Mouse (Mus musculus): ENCODE results near the gene Sox11.

Sox11 gene

GRCm38 (mm10) chr12:27341871-27342690 is at the start of gene Sox11:
Sox11 (minus strand) TSS chr12:27342574.
- DNase-seq, result peak; percentile 69

GRCm38 (mm10) chr12:27391652-27392305 is 49.4 kb upstream of the Sox11 start:
- DNase-seq, result no peak

- no peak for DNase-seq
Observed at GRCm38 (mm10) chr12:27390439-27390838, 48.1 kb upstream of the Sox11 start.

GRCm38 (mm10) chr12:27389429-27389828 is 47.1 kb upstream of the Sox11 start:
- DNase-seq, result no peak

GRCm38 (mm10) chr12:27372505-27372904 is 30.1 kb upstream of the Sox11 start:
- DNase-seq, result no peak

- no peak for DNase-seq
Observed at GRCm38 (mm10) chr12:27370756-27371155, 28.4 kb upstream of the Sox11 start.

- no peak for DNase-seq
Observed at GRCm38 (mm10) chr12:27367476-27367875, 25.1 kb upstream of the Sox11 start.

- DNase-seq, result no peak
Observed at GRCm38 (mm10) chr12:27363840-27364640, 21.7 kb upstream of the Sox11 start.

- peak; percentile 78 for DNase-seq
Observed at GRCm38 (mm10) chr12:27357076-27357637, 14.8 kb upstream of the Sox11 start.

GRCm38 (mm10) chr12:27356571-27356970 is 14.2 kb upstream of the Sox11 start:
- no peak for DNase-seq

GRCm38 (mm10) chr12:27343606-27344410 is 1.4 kb upstream of the Sox11 start:
- no peak for DNase-seq

GRCm38 (mm10) chr12:27342691-27343605 is 574 bp upstream of the Sox11 start:
- peak; percentile 95 for DNase-seq

- DNase-seq, result peak; percentile 55
Observed at GRCm38 (mm10) chr12:27341130-27341870, 1.1 kb downstream of the Sox11 start.

GRCm38 (mm10) chr12:27340451-27341035 is 1.8 kb downstream of the Sox11 start:
- peak; percentile 22 for DNase-seq

- DNase-seq, result peak; percentile 65
Observed at GRCm38 (mm10) chr12:27339171-27339751, 3.1 kb downstream of the Sox11 start.

GRCm38 (mm10) chr12:27338721-27339170 is 3.6 kb downstream of the Sox11 start:
- peak; percentile 64 for DNase-seq

GRCm38 (mm10) chr12:27338116-27338515 is 4.3 kb downstream of the Sox11 start:
- DNase-seq, result no peak

- DNase-seq, result no peak
Observed at GRCm38 (mm10) chr12:27337482-27337881, 4.9 kb downstream of the Sox11 start.

GRCm38 (mm10) chr12:27336801-27337200 is 5.6 kb downstream of the Sox11 start:
- no peak for DNase-seq
